Mouse (Mus musculus) inflammation-experienced regulatory T-cells, adult 6 months (primary cell): Measurements from ENCODE around the gene Hapln4. TPM values are rescaled to one million over a fixed set of nuclear protein-coding genes. Genes with fewer than 3 reads are reported as not detected.

ENCODE experiments used
- ATAC-seq: one replicate; pipeline ENCODE4 v1.8.0; 2017
- polyA plus RNA-seq, 3 experiments: library from polyadenylated mRNA; unstranded; fragments of 100-300 nt; shearing (Covaris generic); gene quantifications; one replicate each; pipeline ENCODE4 v1.2.1; 2017

The Hapln4 gene
- polyA plus RNA-seq, 3 experiments from 2014 or later = not detected

DNA sequence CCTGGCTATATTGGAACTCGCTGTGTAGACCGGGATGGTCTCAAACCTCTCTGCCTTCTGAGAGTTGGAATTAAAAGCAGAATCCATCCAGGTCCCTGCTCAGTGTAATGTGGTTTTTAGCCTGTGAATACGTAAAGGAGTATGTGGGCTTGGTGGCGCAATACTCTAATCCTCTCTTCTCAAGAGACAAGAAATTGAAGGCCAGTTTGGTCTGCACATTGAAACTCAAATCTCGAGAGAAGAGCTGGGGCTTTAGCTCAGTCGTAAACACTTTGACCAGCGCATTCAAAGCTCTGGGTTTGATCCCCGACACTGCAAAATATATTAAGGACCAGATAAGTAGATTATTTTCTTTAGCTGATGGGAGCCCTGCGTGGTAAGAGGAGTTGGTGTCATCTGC lies 56.7 kb downstream of the Hapln4 start:
- ATAC-seq = no peak

Other genes starting within 250 kb of the Hapln4 start
- gene Cilp2, start 195.8 kb upstream of the Hapln4 start, polyA plus RNA-seq = not detected
- 1 to 10 TPM in 1 of 3 experiments, under 1 TPM in 1, not detected in 1; 0.35 to 1.2 TPM for gene Tssk6, start 181.3 kb upstream of the Hapln4 start, polyA plus RNA-seq
- gene Ndufa13, start 180.9 kb upstream of the Hapln4 start, polyA plus RNA-seq = 100 to 1,000 TPM; 194 to 284 (median 245) TPM
- gene Yjefn3, start 180.7 kb upstream of the Hapln4 start, polyA plus RNA-seq = 1 to 10 TPM in 1 of 3 experiments, under 1 TPM in 1, not detected in 1; 0.56 to 1.1 TPM
- 10 to 100 TPM; 20.1 to 29.0 (median 23.2) TPM for gene Gatad2a, start 87.1 kb upstream of the Hapln4 start, polyA plus RNA-seq
- gene Mau2, start 40.7 kb upstream of the Hapln4 start, polyA plus RNA-seq = 10 to 100 TPM; 35.3 to 56.2 (median 45.5) TPM
- 10 to 100 TPM; 38.0 to 52.9 (median 52.6) TPM for gene Sugp1, start 40.6 kb upstream of the Hapln4 start, polyA plus RNA-seq
- under 1 TPM in 2 of 3 experiments, not detected in 1; 0.59 to 0.94 TPM for gene Tm6sf2, start 10.5 kb upstream of the Hapln4 start, polyA plus RNA-seq
- not detected for gene Ncan, start 37.4 kb downstream of the Hapln4 start, polyA plus RNA-seq
- gene Nr2c2ap, start 47.9 kb downstream of the Hapln4 start, polyA plus RNA-seq = 10 to 100 TPM; 37.8 to 49.3 (median 40.1) TPM
- 10 to 100 TPM; 36.6 to 71.1 (median 66.0) TPM for gene Rfxank, start 55.7 kb downstream of the Hapln4 start, polyA plus RNA-seq
- gene Borcs8, start 56.0 kb downstream of the Hapln4 start, polyA plus RNA-seq = 10 to 100 TPM; 83.2 to 86.8 (median 86.6) TPM
- 1 to 10 TPM in 1 of 3 experiments, under 1 TPM in 2; 0.29 to 2.2 (median 0.36) TPM for gene Mef2b, start 56.3 kb downstream of the Hapln4 start, polyA plus RNA-seq
- 10 to 100 TPM; 20.8 to 30.3 (median 23.3) TPM for gene Tmem161a, start 88.9 kb downstream of the Hapln4 start, polyA plus RNA-seq
- 10 to 100 TPM in 2 of 3 experiments, 1 to 10 TPM in 1; 5.1 to 15.7 (median 11.2) TPM for gene Slc25a42, start 128.8 kb downstream of the Hapln4 start, polyA plus RNA-seq
- gene Sugp2, start 150.8 kb downstream of the Hapln4 start, polyA plus RNA-seq = 10 to 100 TPM; 12.6 to 23.3 (median 20.8) TPM
- 1 to 10 TPM; 6.0 to 9.0 (median 6.4) TPM for gene Armc6, start 151.0 kb downstream of the Hapln4 start, polyA plus RNA-seq
- under 1 TPM in 2 of 3 experiments, not detected in 1; 0.39 to 0.81 TPM for gene Homer3, start 199.4 kb downstream of the Hapln4 start, polyA plus RNA-seq
- 10 to 100 TPM; 46.0 to 58.6 (median 51.4) TPM for gene Ddx49, start 219.0 kb downstream of the Hapln4 start, polyA plus RNA-seq
- gene Cope, start 219.1 kb downstream of the Hapln4 start, polyA plus RNA-seq = 100 to 1,000 TPM; 303 to 304 (median 304) TPM
- gene Cers1, start 232.3 kb downstream of the Hapln4 start, polyA plus RNA-seq = not detected
- under 1 TPM in 2 of 3 experiments, not detected in 1; 0.41 to 0.55 TPM for gene Gdf1, start 246.4 kb downstream of the Hapln4 start, polyA plus RNA-seq